Mouse (Mus musculus) heart, embryonic 16.5 days (tissue): ENCODE measurements at regions not wholly inside any gene's neighbourhood (a gene's known extent, or its start where the extent isn't known, plus 50 kb on each side); places are given as distances from the start of the nearest gene placed in this dataset.
"Not testable (repeated sequence)": the region's sequence is repeated elsewhere in the genome, so short reads cannot be mapped to it uniquely, and the experiment has no call there.

Experiments used
- ATAC-seq: fragments of 200-750 bp; cut with Nextera tagmentation; replicated peaks from 2 replicates; pipeline ENCODE4 v1.8.0; 2017; ENCODE audit warnings: moderate number of reproducible peaks; ENCODE audit not compliant: insufficient read depth, low FRiP score; ENCODE audit errors: extremely low read depth
- H3K27ac ChIP-seq: fragments of 300-500 bp; sonication (generic); 2 replicates; pipeline ENCODE4 v1.5.1; 2014; ENCODE audit warnings: mild to moderate bottlenecking, low read length, control low read depth, moderate library complexity
- H3K27me3 ChIP-seq: fragments of 300-500 bp; sonication (generic); 2 replicates; pipeline ENCODE4 v1.6.1; 2014; ENCODE audit warnings: low read length, mixed read lengths; ENCODE audit not compliant: control insufficient read depth, insufficient read depth
- H3K36me3 ChIP-seq: fragments of 300-500 bp; sonication (generic); 2 replicates; pipeline ENCODE4 v1.6.1; 2014; ENCODE audit not compliant: control insufficient read depth, insufficient read depth
- H3K4me1 ChIP-seq: fragments of 300-500 bp; sonication (generic); 2 replicates; pipeline ENCODE4 v1.6.1; 2014; ENCODE audit warnings: low read length, mixed read lengths; ENCODE audit not compliant: control insufficient read depth, insufficient read depth
- H3K4me2 ChIP-seq: fragments of 300-500 bp; sonication (generic); 2 replicates; pipeline ENCODE4 v1.6.1; 2014; ENCODE audit warnings: low read depth, mild to moderate bottlenecking, control low read depth, low read length
- H3K4me3 ChIP-seq: fragments of 300-500 bp; sonication (generic); 2 replicates; pipeline ENCODE4 v1.5.1; 2014; ENCODE audit warnings: mild to moderate bottlenecking, control low read depth, low read length
- H3K9ac ChIP-seq: fragments of 300-500 bp; sonication (generic); 2 replicates; pipeline ENCODE4 v1.6.1; 2014; ENCODE audit warnings: low read length, control low read depth
- H3K9me3 ChIP-seq: fragments of 300-500 bp; sonication (generic); replicated peaks from 2 replicates; pipeline ENCODE4 v1.6.1; 2016; ENCODE audit warnings: low read length; ENCODE audit not compliant: control insufficient read depth
- WGBS: fragments of 180-500 bp; shearing (Covaris S2); extraction: QIAGEN DNeasy Blood & Tissue Kit; methylation state at CpG from one replicate; pipeline ENCODE4 v1.1.7; 2014; 5-methylcytosine and 5-hydroxymethylcytosine counted together

GRCm38 (mm10) chr17:63718972-63719715 lies 143.7 kb upstream of the Fer start:
- Histone ChIP-seq H3K9me3 (no peaks in the 10 kb centered on the region), H3K4me3 (no peak overlapping the region), H3K4me1 (no peaks in the 10 kb centered on the region), H3K27ac (no peak overlapping the region), H3K27me3 (no peaks in the 10 kb centered on the region), H3K9ac (no peak overlapping the region), H3K4me2 (no peak overlapping the region), H3K36me3 (no peaks in the 10 kb centered on the region)
- 81% methylated on average over 16 of the region's 16 CpGs for WGBS
- ATAC-seq: no peak

DNA sequence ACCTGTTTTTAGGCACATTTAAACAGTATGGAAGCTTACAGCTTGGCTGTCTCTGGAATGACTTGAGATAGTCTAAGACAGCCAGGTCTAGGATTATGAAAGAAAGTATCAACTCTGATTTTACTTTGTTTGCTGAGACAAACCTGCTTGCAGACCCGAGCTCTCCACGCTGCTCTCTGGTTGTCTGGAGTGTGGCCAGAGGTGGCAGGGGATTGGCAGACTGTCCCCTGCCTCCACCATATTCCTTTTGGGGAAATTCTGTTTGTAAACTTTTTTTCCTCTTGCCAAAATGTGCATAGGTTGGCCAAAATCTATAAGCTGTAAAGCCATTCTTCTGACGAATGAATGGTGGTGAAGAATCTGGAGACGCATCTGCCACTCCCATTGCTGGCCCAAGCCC lies 143.1 kb upstream of the Fer start:
- no peaks in the 10 kb centered on the region for H3K36me3 ChIP-seq
- no peaks in the 10 kb centered on the region for H3K9me3 ChIP-seq
- H3K9ac ChIP-seq: no peak overlapping the region
- 74% methylated on average over 4 of the region's 4 CpGs for WGBS
- H3K4me3 ChIP-seq: no peak overlapping the region
- H3K27ac ChIP-seq: no peak overlapping the region
- H3K4me2 ChIP-seq: no peak overlapping the region
- no peak for ATAC-seq
- H3K27me3 ChIP-seq: no peaks in the 10 kb centered on the region
- no peaks in the 10 kb centered on the region for H3K4me1 ChIP-seq

- Histone ChIP-seq H3K4me3 (no peak overlapping the region), H3K27me3 (no peaks in the 10 kb centered on the region)
Observed at GRCm38 (mm10) chr17:63720883-63721282, 142.0 kb upstream of the Fer start.

GRCm38 (mm10) chr17:63722434-63723004 lies 140.3 kb upstream of the Fer start:
- Histone ChIP-seq H3K9me3 (no peaks in the 10 kb centered on the region), H3K9ac (no peak overlapping the region), H3K27ac (no peak overlapping the region), H3K36me3 (no peaks in the 10 kb centered on the region), H3K4me1 (no peaks in the 10 kb centered on the region), H3K4me3 (no peak overlapping the region), H3K4me2 (no peak overlapping the region), H3K27me3 (no peaks in the 10 kb centered on the region)
- WGBS: 55% methylated on average over 12 of the region's 12 CpGs
- no peak for ATAC-seq

More at GRCm38 (mm10) chr17:63720883-63721282, 142.0 kb upstream of the Fer start:
- no peak overlapping the region for H3K27ac ChIP-seq
- no peak overlapping the region for H3K4me2 ChIP-seq
- no peaks in the 10 kb centered on the region for H3K9me3 ChIP-seq
- 18% methylated on average over 4 of the region's 4 CpGs for WGBS
- no peak for ATAC-seq
- no peak overlapping the region for H3K9ac ChIP-seq
- no peaks in the 10 kb centered on the region for H3K4me1 ChIP-seq
- H3K36me3 ChIP-seq: no peaks in the 10 kb centered on the region

DNA sequence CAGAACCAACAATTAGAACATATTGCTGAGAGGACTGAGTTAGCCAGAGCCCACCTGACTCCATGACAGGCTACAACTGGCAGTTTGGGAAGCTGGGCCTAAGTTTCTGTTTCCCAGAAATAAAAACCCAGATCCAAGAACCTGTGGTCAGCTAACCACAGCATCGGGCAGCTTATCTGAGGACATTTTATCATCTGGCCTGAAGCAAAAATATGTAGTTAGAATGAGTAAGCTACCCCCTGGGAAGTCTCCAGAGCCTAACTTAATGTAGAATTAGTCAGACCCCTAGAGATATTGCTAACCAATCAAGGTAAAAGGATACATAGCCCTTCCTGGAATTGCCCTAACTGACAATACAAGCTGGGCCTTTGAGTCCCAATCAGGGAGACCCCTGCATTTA lies 124.7 kb upstream of the Fer start:
- 76% methylated on average over 1 of the region's 1 CpGs for WGBS
- Histone ChIP-seq H3K36me3 (no peaks in the 10 kb centered on the region), H3K4me2 (no peak overlapping the region), H3K27me3 (no peaks in the 10 kb centered on the region), H3K27ac (no peak overlapping the region), H3K9me3 (peaks cover 5% of the 10 kb centered on the region; the same call in 1 of the 2 replicates), H3K4me3 (no peak overlapping the region), H3K9ac (no peak overlapping the region), H3K4me1 (no peaks in the 10 kb centered on the region)
- no peak for ATAC-seq

DNA sequence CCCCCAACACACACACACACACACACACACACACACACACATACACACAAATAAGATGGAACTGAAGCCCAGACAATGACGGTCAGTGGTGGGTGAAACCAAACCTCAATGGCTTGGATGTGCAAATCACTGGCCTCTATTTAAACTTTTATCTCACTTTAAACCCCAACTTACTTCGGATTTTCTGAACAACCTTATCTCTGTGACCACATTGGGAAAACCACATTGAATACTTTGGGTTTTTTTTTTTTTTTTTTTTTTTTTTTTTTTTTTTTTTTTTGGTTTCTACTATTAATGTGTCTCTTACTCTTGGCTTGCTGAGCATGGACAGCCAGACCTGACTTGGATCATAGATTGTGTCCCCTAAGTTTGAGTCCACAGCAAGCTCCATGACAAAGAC lies 123.2 kb upstream of the Fer start:
- no peak for ATAC-seq
- 57% methylated on average over 2 of the region's 2 CpGs for WGBS
- H3K36me3 ChIP-seq: no peaks in the 10 kb centered on the region
- no peak overlapping the region for H3K4me2 ChIP-seq
- H3K4me3 ChIP-seq: no peak overlapping the region
- no peak overlapping the region for H3K27ac ChIP-seq
- peaks cover 5% of the 10 kb centered on the region; the same call in 1 of the 2 replicates for H3K9me3 ChIP-seq
- H3K9ac ChIP-seq: no peak overlapping the region
- no peaks in the 10 kb centered on the region for H3K4me1 ChIP-seq
- H3K27me3 ChIP-seq: no peaks in the 10 kb centered on the region

DNA sequence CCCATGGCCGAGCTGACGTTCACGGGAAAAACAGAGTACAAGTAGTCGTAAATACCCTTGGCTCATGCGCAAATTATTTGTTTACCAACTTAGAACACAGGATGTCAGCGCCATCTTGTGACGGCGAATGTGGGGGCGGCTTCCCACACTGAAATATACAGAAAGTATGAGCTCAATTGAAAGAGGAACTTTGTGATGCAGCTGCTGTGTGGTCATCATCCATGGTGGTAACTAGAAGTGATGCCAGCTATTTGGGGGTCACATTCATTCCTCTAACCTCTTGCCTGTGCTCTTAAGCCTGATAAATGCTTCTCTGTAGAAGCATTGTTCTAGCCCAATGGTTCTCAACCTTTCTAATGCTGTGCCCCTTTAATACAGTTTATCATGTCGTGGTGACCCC lies 113.6 kb upstream of the Fer start:
- H3K4me3 ChIP-seq, ATAC-seq, H3K27ac ChIP-seq, H3K36me3 ChIP-seq, H3K4me2 ChIP-seq, H3K27me3 ChIP-seq, H3K9ac ChIP-seq, H3K4me1 ChIP-seq, H3K9me3 ChIP-seq: not testable (repeated sequence)
- WGBS: 88% methylated on average over 5 of the region's 10 CpGs

- Histone ChIP-seq H3K9me3 (0 out of 2 replicates have a peak, but pooled peaks cover 2% of the 10 kb centered on the region), H3K27me3 (no peaks in the 10 kb centered on the region), H3K4me2 (no peak overlapping the region), H3K4me3 (no peak overlapping the region), H3K4me1 (no peaks in the 10 kb centered on the region), H3K9ac (no peak overlapping the region), H3K27ac (no peak overlapping the region), H3K36me3 (no peaks in the 10 kb centered on the region)
- WGBS: 68% methylated on average over 2 of the region's 2 CpGs
- no peak for ATAC-seq
Observed at GRCm38 (mm10) chr17:63754399-63754798, 108.5 kb upstream of the Fer start.

DNA sequence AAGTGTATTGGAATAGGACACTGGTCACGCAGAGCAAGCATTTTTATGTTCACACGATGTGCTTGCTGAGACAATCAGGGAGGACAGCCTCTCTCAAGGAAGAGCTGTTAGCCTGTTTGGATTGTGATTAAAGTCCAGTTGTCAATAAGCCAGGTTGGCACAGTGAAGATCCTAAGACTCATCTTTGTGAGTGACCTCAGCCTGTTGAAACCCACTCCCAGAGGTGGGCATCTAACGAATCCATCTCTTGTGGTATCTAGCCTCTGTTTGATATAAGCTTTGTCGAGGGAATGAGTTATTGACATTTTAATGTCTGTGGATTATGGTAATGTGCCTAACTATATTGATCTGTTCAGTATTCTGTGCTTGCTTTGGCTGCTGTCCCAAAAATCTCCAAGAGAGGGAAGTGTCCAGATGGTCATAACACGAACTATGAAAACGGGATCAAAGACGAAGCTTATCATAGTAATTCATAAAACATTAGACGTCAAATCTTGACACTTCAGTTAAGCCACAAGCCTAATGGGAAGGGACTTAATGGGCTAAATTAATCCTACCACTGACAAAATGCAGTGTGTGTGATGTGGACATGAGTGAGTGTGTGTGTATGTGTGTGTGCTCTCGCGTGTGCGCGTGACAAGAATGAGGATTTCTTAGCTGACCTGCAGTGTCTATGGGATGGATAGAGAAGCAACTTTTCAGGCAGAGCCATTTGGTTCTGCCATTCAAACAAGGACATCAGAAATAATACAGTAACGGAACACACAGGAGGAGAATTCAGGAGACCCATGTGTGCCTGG lies 104.8 kb upstream of the Fer start:
- Histone ChIP-seq H3K27ac (no peak overlapping the region), H3K4me1 (no peaks in the 10 kb centered on the region), H3K27me3 (no peaks in the 10 kb centered on the region), H3K4me2 (no peak overlapping the region), H3K9ac (no peak overlapping the region), H3K9me3 (peaks cover 4% of the 10 kb centered on the region; the same call in 1 of the 2 replicates), H3K36me3 (no peaks in the 10 kb centered on the region), H3K4me3 (no peak overlapping the region)
- ATAC-seq: no peak
- 82% methylated on average over 13 of the region's 13 CpGs for WGBS
